Mouse (Mus musculus): ENCODE data around the gene Atp1a1.

GRCm38 (mm10) chr3:101644062-101644802 is 39.7 kb upstream of the Atp1a1 start:
- TF ChIP-seq CTCF (IDR thresholded peaks at IDR 0.05; ENCODE audit: low read depth, low read length) = no peak
- TF ChIP-seq POLR2A (IDR thresholded peaks at IDR 0.05; ENCODE audit: borderline replicate concordance, low read depth, low read length) = no peak

Measured in bone marrow macrophage, adult 2 months (primary cell).